Mouse (Mus musculus): ENCODE results near the gene Rapgef3. TPM values are rescaled to one million over a fixed set of nuclear protein-coding genes. Genes with fewer than 3 reads are reported as not detected.

Gene Rapgef3
- polyA plus RNA-seq, 1 experiment from 2014 or later, result 10.4 TPM

GRCm38 (mm10) chr15:97740283-97740732 is 27.5 kb downstream of the Rapgef3 start:
- Histone ChIP-seq H3K4me2 (no peak overlapping the region), H3K4me1 (replicated peaks) (peaks cover 16% of the 10 kb centered on the region), H3K27me3 (no peaks in the 10 kb centered on the region), H3K9ac (no peak overlapping the region), H3K36me3 (no peaks in the 10 kb centered on the region), H3K9me3 (no peaks in the 10 kb centered on the region), H3K27ac (no peak overlapping the region), H3K4me3 (no peak overlapping the region)
- no peak for ATAC-seq (ENCODE audit: low FRiP score)
- WGBS, result 89% methylated on average over 9 of the region's 9 CpGs

GRCm38 (mm10) chr15:97738923-97739322 is 28.8 kb downstream of the Rapgef3 start:
- H3K4me2 ChIP-seq, result no peak overlapping the region
- H3K4me1 ChIP-seq (replicated peaks), result peaks cover 9% of the 10 kb centered on the region
- no peaks in the 10 kb centered on the region for H3K27me3 ChIP-seq
- H3K36me3 ChIP-seq, result no peaks in the 10 kb centered on the region
- no peak for ATAC-seq (ENCODE audit: low FRiP score)
- WGBS, result 93% methylated on average over 7 of the region's 7 CpGs
- no peaks in the 10 kb centered on the region for H3K9me3 ChIP-seq
- no peak overlapping the region for H3K4me3 ChIP-seq
- H3K9ac ChIP-seq, result no peak overlapping the region
- no peak overlapping the region for H3K27ac ChIP-seq

GRCm38 (mm10) chr15:97731988-97732387 is 35.8 kb downstream of the Rapgef3 start:
- Histone ChIP-seq H3K4me2 (no peak overlapping the region), H3K36me3 (no peaks in the 10 kb centered on the region), H3K4me1 (replicated peaks) (peaks cover 13% of the 10 kb centered on the region; the same call in 1 of the 2 replicates), H3K9ac (no peak overlapping the region), H3K4me3 (no peak overlapping the region), H3K9me3 (no peaks in the 10 kb centered on the region), H3K27me3 (no peaks in the 10 kb centered on the region), H3K27ac (no peak overlapping the region)
- 94% methylated on average over 11 of the region's 11 CpGs for WGBS
- ATAC-seq (ENCODE audit: low FRiP score), result no peak

GRCm38 (mm10) chr15:97731111-97731510 is 36.7 kb downstream of the Rapgef3 start, which contains the start of gene Endou:
Gene Endou, minus strand, starts transcription at chr15:97731339.
- no peaks in the 10 kb centered on the region for H3K27me3 ChIP-seq
- WGBS, result 96% methylated on average over 8 of the region's 8 CpGs
- no peak for ATAC-seq (ENCODE audit: low FRiP score)
- H3K4me2 ChIP-seq, result no peak within 1 kb of the TSS
- H3K27ac ChIP-seq, result no peak within 1 kb of the TSS
- no peak within 1 kb of the TSS for H3K4me3 ChIP-seq
- no peak within 1 kb of the TSS for H3K9ac ChIP-seq
- H3K4me1 ChIP-seq (replicated peaks), result peaks cover 13% of the 10 kb centered on the region; the same call in 1 of the 2 replicates
- no peaks in the 10 kb centered on the region for H3K9me3 ChIP-seq
- no peaks in the 10 kb centered on the region for H3K36me3 ChIP-seq

GRCm38 (mm10) chr15:97730365-97730764 is 37.4 kb downstream of the Rapgef3 start:
- no peak for ATAC-seq (ENCODE audit: low FRiP score)

GRCm38 (mm10) chr15:97728804-97729203 is 39.0 kb downstream of the Rapgef3 start:
- no peak for ATAC-seq (ENCODE audit: low FRiP score)
- Histone ChIP-seq H3K27me3 (no peaks in the 10 kb centered on the region), H3K36me3 (no peaks in the 10 kb centered on the region), H3K9ac (no peak overlapping the region), H3K4me3 (no peak overlapping the region), H3K4me1 (replicated peaks) (peaks cover 13% of the 10 kb centered on the region; the same call in 1 of the 2 replicates), H3K9me3 (no peaks in the 10 kb centered on the region), H3K4me2 (no peak overlapping the region), H3K27ac (no peak overlapping the region)
- WGBS, result 60% methylated on average over 7 of the region's 7 CpGs

More at GRCm38 (mm10) chr15:97730365-97730764, 37.4 kb downstream of the Rapgef3 start:
- no peaks in the 10 kb centered on the region for H3K9me3 ChIP-seq
- H3K9ac ChIP-seq, result no peak overlapping the region
- H3K4me3 ChIP-seq, result no peak overlapping the region
- no peak overlapping the region for H3K27ac ChIP-seq
- H3K27me3 ChIP-seq, result no peaks in the 10 kb centered on the region
- H3K4me2 ChIP-seq, result no peak overlapping the region
- WGBS, result 65% methylated on average over 6 of the region's 6 CpGs
- H3K4me1 ChIP-seq (replicated peaks), result peaks cover 13% of the 10 kb centered on the region; the same call in 1 of the 2 replicates
- no peaks in the 10 kb centered on the region for H3K36me3 ChIP-seq

- H3K9me3 ChIP-seq, result no peaks in the 10 kb centered on the region
- H3K4me2 ChIP-seq, result no peak overlapping the region
- peaks cover 13% of the 10 kb centered on the region; the same call in 1 of the 2 replicates for H3K4me1 ChIP-seq (replicated peaks)
- no peaks in the 10 kb centered on the region for H3K27me3 ChIP-seq
- no peak overlapping the region for H3K9ac ChIP-seq
- ATAC-seq (ENCODE audit: low FRiP score), result no peak
- H3K27ac ChIP-seq, result no peak overlapping the region
- H3K36me3 ChIP-seq, result no peaks in the 10 kb centered on the region
- 90% methylated on average over 11 of the region's 11 CpGs for WGBS
- no peak overlapping the region for H3K4me3 ChIP-seq
Observed at GRCm38 (mm10) chr15:97728394-97728793, 39.4 kb downstream of the Rapgef3 start.

GRCm38 (mm10) chr15:97727520-97727919 is 40.3 kb downstream of the Rapgef3 start:
- ATAC-seq (ENCODE audit: low FRiP score), result no peak
- 85% methylated on average over 5 of the region's 5 CpGs for WGBS
- Histone ChIP-seq H3K4me1 (replicated peaks) (peaks cover 13% of the 10 kb centered on the region; the same call in 1 of the 2 replicates), H3K36me3 (no peaks in the 10 kb centered on the region), H3K9ac (no peak overlapping the region), H3K4me2 (no peak overlapping the region), H3K9me3 (no peaks in the 10 kb centered on the region), H3K27me3 (no peaks in the 10 kb centered on the region), H3K4me3 (no peak overlapping the region), H3K27ac (no peak overlapping the region)

GRCm38 (mm10) chr15:97727048-97727447 is 40.7 kb downstream of the Rapgef3 start:
- Histone ChIP-seq H3K9me3 (no peaks in the 10 kb centered on the region), H3K27ac (no peak overlapping the region), H3K27me3 (no peaks in the 10 kb centered on the region), H3K4me2 (no peak overlapping the region), H3K4me1 (replicated peaks) (peaks cover 13% of the 10 kb centered on the region; the same call in 1 of the 2 replicates), H3K36me3 (no peaks in the 10 kb centered on the region), H3K4me3 (no peak overlapping the region), H3K9ac (no peak overlapping the region)
- 78% methylated on average over 8 of the region's 8 CpGs for WGBS
- ATAC-seq (ENCODE audit: low FRiP score), result no peak

- Histone ChIP-seq H3K27me3 (no peaks in the 10 kb centered on the region), H3K27ac (no peak overlapping the region), H3K4me1 (replicated peaks) (peaks cover 16% of the 10 kb centered on the region), H3K9ac (no peak overlapping the region), H3K4me3 (no peak overlapping the region), H3K4me2 (no peak overlapping the region), H3K36me3 (no peaks in the 10 kb centered on the region), H3K9me3 (no peaks in the 10 kb centered on the region)
- 80% methylated on average over 13 of the region's 13 CpGs for WGBS
- ATAC-seq (ENCODE audit: low FRiP score), result no peak
Observed at GRCm38 (mm10) chr15:97726310-97726709, 41.5 kb downstream of the Rapgef3 start.

- H3K9ac ChIP-seq, result no peak overlapping the region
- 78% methylated on average over 6 of the region's 6 CpGs for WGBS
- no peak overlapping the region for H3K27ac ChIP-seq
- H3K36me3 ChIP-seq, result no peaks in the 10 kb centered on the region
- peaks cover 20% of the 10 kb centered on the region for H3K4me1 ChIP-seq (replicated peaks)
- no peak overlapping the region for H3K4me3 ChIP-seq
- H3K9me3 ChIP-seq, result no peaks in the 10 kb centered on the region
- H3K27me3 ChIP-seq, result no peaks in the 10 kb centered on the region
- ATAC-seq (ENCODE audit: low FRiP score), result no peak
- no peak overlapping the region for H3K4me2 ChIP-seq
Observed at GRCm38 (mm10) chr15:97725198-97725785, 42.5 kb downstream of the Rapgef3 start.

- Histone ChIP-seq H3K9ac (no peak overlapping the region), H3K4me3 (no peak overlapping the region), H3K27me3 (no peaks in the 10 kb centered on the region), H3K36me3 (no peaks in the 10 kb centered on the region), H3K9me3 (no peaks in the 10 kb centered on the region), H3K4me2 (no peak overlapping the region), H3K27ac (no peak overlapping the region), H3K4me1 (replicated peaks) (peaks cover 16% of the 10 kb centered on the region)
- ATAC-seq (ENCODE audit: low FRiP score), result no peak
- 88% methylated on average over 17 of the region's 17 CpGs for WGBS
Observed at GRCm38 (mm10) chr15:97724346-97725197, 43.2 kb downstream of the Rapgef3 start.

All from hindbrain, embryonic 13.5 days (tissue).